14 mouse cellular contexts compared by ENCODE assay signal in genomic region chr10:42297954-42298353, GRCm38 (mm10). TPM values are rescaled to one million over a fixed set of nuclear protein-coding genes. Genes with fewer than 3 reads are reported as not detected.
DNase-seq lines count a peak whose midpoint lies in the region; ATAC-seq and TF ChIP-seq lines count a peak whose summit lies in the region.
"Had no signal": no experiment of that assay in that cellular context is flagged by ENCODE, and none has a peak within 500 bp of the region (broad histone marks: within the 10 kb centered on the region; RNA-seq: fewer than 3 reads in every experiment).

No protein-coding gene starts in this region.

- ATAC-seq in liver, embryonic 12.5 days: no peak
- ATAC-seq in Patski: no peak
- ATAC-seq: activated CD4-positive, CD25-positive, alpha-beta regulatory T cell, adult 4 months had no signal

- no peak overlapping the region for H3K4me2 ChIP-seq in liver, embryonic 12.5 days
- H3K4me2 ChIP-seq: liver, embryonic 13.5 days had no signal

- POLR2A ChIA-PET in Patski (lab: Charles Lee): no interaction called here

- no peaks in the 10 kb centered on the region for H3K9me3 ChIP-seq in liver, embryonic 12.5 days (replicated peaks)
- H3K9me3 ChIP-seq: liver, embryonic 13.5 days; midbrain, embryonic 10.5 days had no signal

- H3K27me3 ChIP-seq in cerebellum, adult 2 months (ENCODE audit: control insufficient read depth, insufficient read depth, low read length): no peaks in the 10 kb centered on the region
- H3K27me3 ChIP-seq in liver, adult 2 months (ENCODE audit: control insufficient read depth, insufficient read depth, low read length): no peaks in the 10 kb centered on the region
- 0 out of 2 replicates have a peak, but pooled peaks cover 4% of the 10 kb centered on the region for H3K27me3 ChIP-seq in liver, embryonic 12.5 days (replicated peaks)
- no peaks in the 10 kb centered on the region for H3K27me3 ChIP-seq in Patski
- no peaks in the 10 kb centered on the region for H3K27me3 ChIP-seq in small intestine, adult 2 months (ENCODE audit: control insufficient read depth, insufficient read depth, low read length)
- H3K27me3 ChIP-seq: liver, embryonic 13.5 days had no signal

- no peaks in the 10 kb centered on the region for H3K36me3 ChIP-seq in liver, adult 2 months (ENCODE audit: control insufficient read depth, insufficient read depth, low read length)
- H3K36me3 ChIP-seq in liver, embryonic 12.5 days: no peaks in the 10 kb centered on the region
- no peaks in the 10 kb centered on the region for H3K36me3 ChIP-seq in small intestine, adult 2 months (ENCODE audit: control insufficient read depth, insufficient read depth, low read length)
- H3K36me3 ChIP-seq: liver, embryonic 13.5 days; midbrain, embryonic 10.5 days had no signal

- no peaks in the 10 kb centered on the region for H3K79me2 ChIP-seq in liver, adult 2 months (ENCODE audit: control insufficient read depth, insufficient read depth, low read length)

- 0 out of 2 replicates have a peak, but pooled peaks have one; percentile 22 for TF ChIP-seq CTCF in cerebellum, adult 2 months (IDR thresholded peaks at IDR 0.05; ENCODE audit: borderline replicate concordance, insufficient read depth, low read depth, low read length)
- peak; percentile 72 for TF ChIP-seq CTCF in liver, adult 2 months (IDR thresholded peaks at IDR 0.05; ENCODE audit: low read depth, low read length)
- peak; percentile 40 for TF ChIP-seq CTCF in Patski (IDR thresholded peaks at IDR 0.05)
- peak; percentile 42; the same call in 1 of the 2 replicates for TF ChIP-seq CTCF in small intestine, adult 2 months (IDR thresholded peaks at IDR 0.05; ENCODE audit: extremely low read depth, insufficient read length, insufficient replicate concordance, low read depth, low read length)

- no peak overlapping the region for H3K4me3 ChIP-seq in cerebellum, adult 2 months (replicated peaks; ENCODE audit: insufficient read depth, low read depth, low read length)
- no peak overlapping the region for H3K4me3 ChIP-seq in liver, adult 2 months (ENCODE audit: insufficient read depth, low read depth, low read length)
- H3K4me3 ChIP-seq in liver, embryonic 12.5 days: no peak overlapping the region
- no peak overlapping the region for H3K4me3 ChIP-seq in small intestine, adult 2 months (ENCODE audit: low read depth, low read length)
- H3K4me3 ChIP-seq: liver, embryonic 13.5 days; midbrain, embryonic 10.5 days had no signal

- DNase-seq in cerebellum, adult 2 months: no peak
- DNase-seq in cerebellum, postnatal 4 days (ENCODE audit: low spot score in 2 of 2): no peak
- DNase-seq in liver, adult 2 months (ENCODE audit: extremely low read depth, low read depth, low spot score): peak; percentile 8
- DNase-seq in Patski (ENCODE audit: low read depth, low spot score): no peak
- DNase-seq in embryo, embryonic 10.5 days (ENCODE audit: low spot score): no peak
- no peak for DNase-seq in frontal cortex, postnatal 10 days (ENCODE audit: low spot score in 2 of 2)
- DNase-seq: heart, adult 11 months; heart, postnatal 4 days; liver, embryonic 13.5 days; thymus, adult 2 months had no signal

- 100% methylated on average over 1 of the region's 1 CpGs for WGBS in cerebellum, adult 2 months
- 97% methylated on average over 1 of the region's 1 CpGs for WGBS in liver, adult 2 months
- 47% methylated on average over 1 of the region's 1 CpGs for WGBS in liver, embryonic 12.5 days (ENCODE audit: insufficient replicate concordance)
- 92% methylated on average over 1 of the region's 1 CpGs for WGBS in small intestine, adult 2 months

- H3K9ac ChIP-seq in liver, adult 2 months (ENCODE audit: low read depth, low read length): no peak overlapping the region
- H3K9ac ChIP-seq in liver, embryonic 12.5 days: no peak overlapping the region
- H3K9ac ChIP-seq: liver, embryonic 13.5 days had no signal

- H3K4me1 ChIP-seq in cerebellum, adult 2 months (ENCODE audit: control insufficient read depth, insufficient read depth, low read length): peaks cover 7% of the 10 kb centered on the region; the same call in 1 of the 2 replicates
- no peaks in the 10 kb centered on the region for H3K4me1 ChIP-seq in liver, adult 2 months (ENCODE audit: control insufficient read depth, insufficient read depth, low read length)
- peaks cover 33% of the 10 kb centered on the region for H3K4me1 ChIP-seq in liver, embryonic 12.5 days
- H3K4me1 ChIP-seq in small intestine, adult 2 months (ENCODE audit: control insufficient read depth, insufficient read depth, insufficient read length, low read length): no peaks in the 10 kb centered on the region
- H3K4me1 ChIP-seq: midbrain, embryonic 10.5 days had no signal

- TF ChIP-seq POLR2A in cerebellum, adult 2 months (IDR thresholded peaks at IDR 0.05; ENCODE audit: borderline replicate concordance, insufficient read depth, low read length): no peak
- no peak for TF ChIP-seq POLR2A in liver, adult 2 months (IDR thresholded peaks at IDR 0.05; ENCODE audit: extremely low read depth, insufficient read depth, low read length)
- TF ChIP-seq POLR2A in small intestine, adult 2 months (IDR thresholded peaks at IDR 0.05; ENCODE audit: low read depth, low read length): no peak

- in situ Hi-C loops in Patski (cut with MboI; ENCODE audit: low pct_unique_long_range_greater_than_20kb): loop anchor here (5.0 kb wide), 4 partner anchors 316 to 786 kb away; no protein-coding TSS in a partner anchor

- CTCF ChIA-PET in Patski (lab: Charles Lee): no interaction called here

- no peak overlapping the region for H3K27ac ChIP-seq in cerebellum, adult 2 months (ENCODE audit: insufficient read depth, low read length)
- H3K27ac ChIP-seq in liver, adult 2 months (replicated peaks; ENCODE audit: insufficient read depth, low read depth, low read length): no peak overlapping the region
- no peak overlapping the region for H3K27ac ChIP-seq in liver, embryonic 12.5 days
- no peak overlapping the region for H3K27ac ChIP-seq in small intestine, adult 2 months (ENCODE audit: insufficient read depth, low read depth, low read length)
- H3K27ac ChIP-seq: liver, embryonic 13.5 days; midbrain, embryonic 10.5 days had no signal

RNA-seq across cellular contexts. Expression of gene Foxo3, which starts 21.4 kb away (rescaled TPM):
- 50.5 and 59.9 TPM in 2 replicates for polyA plus RNA-seq in cerebellum, adult 2 months (2012; rRNA removed)
- total RNA-seq in liver, adult 2 months (2014; rRNA removed): 34.2 and 35.4 TPM in 2 replicates
- 17.0 and 17.7 TPM in 2 replicates for polyA plus RNA-seq in liver, adult 2 months (2012; rRNA removed)
- 16.9 and 17.9 TPM in 2 replicates for polyA plus RNA-seq in liver, embryonic 12.5 days (2016; fragmentation: Nextera tagmentation; extraction: Ambion mirVana)
- polyA plus RNA-seq in Patski (2021): 17.6 TPM
- 25.5 and 49.5 TPM in 2 replicates for polyA plus RNA-seq in small intestine, adult 2 months (2012; rRNA removed)

Comparison
In these comparisons a context has a peak if more than half of its experiments do, and no peak if none do; other contexts are left out.
1. CTCF ChIP-seq: peak in every context shown above with its lines; median percentile 72 in liver, adult 2 months; 42 in small intestine, adult 2 months; 40 in Patski; 22 in cerebellum, adult 2 months.